Mouse (Mus musculus) ES-E14 (cell line): Measurements from ENCODE around the gene Mettl16. TPM values are rescaled to one million over a fixed set of nuclear protein-coding genes. Genes with fewer than 3 reads are reported as not detected.

Experiments
- DNase-seq: peaks from one replicate; pipeline ENCODE4 v3.0.0-alpha.2; 2013; ENCODE audit warnings: low read depth, low spot score
- H3K27ac ChIP-seq: 2 replicates; pipeline ENCODE4 v1.5.1; 2012; ENCODE audit warnings: low read depth, mild to moderate bottlenecking, low read length, moderate library complexity, mixed read lengths; ENCODE audit not compliant: poor library complexity, insufficient read depth, severe bottlenecking
- H3K36me3 ChIP-seq: 2 replicates; pipeline ENCODE4 v1.6.1; 2012; ENCODE audit warnings: mild to moderate bottlenecking, low read length, moderate library complexity, mixed read lengths; ENCODE audit not compliant: control insufficient read depth, poor library complexity, insufficient read depth, severe bottlenecking
- H3K4me1 ChIP-seq, 2 experiments: fragments of 150-350 bp in 1 of 2; sonication (generic) in 1 of 2; 2 replicates each; pipeline ENCODE4 v1.6.1; 2012; ENCODE audit warnings: low read length in 2 of 2, mild to moderate bottlenecking in 1 of 2, mixed read lengths in 1 of 2; ENCODE audit not compliant: control insufficient read depth in 2 of 2, insufficient read depth in 2 of 2, poor library complexity in 1 of 2
- H3K4me3 ChIP-seq, 2 experiments: fragments of 150-350 bp in 1 of 2; sonication (generic) in 1 of 2; 2 replicates each; pipeline ENCODE4 v1.5.1; 2012; ENCODE audit warnings: low read length in 2 of 2, low read depth in 1 of 2, mild to moderate bottlenecking in 1 of 2, mixed read lengths in 1 of 2; ENCODE audit not compliant: insufficient read depth in 1 of 2, poor library complexity in 1 of 2, severe bottlenecking in 1 of 2
- H3K9ac ChIP-seq: 2 replicates; pipeline ENCODE4 v1.6.1; 2012; ENCODE audit warnings: low read depth, mild to moderate bottlenecking, low read length, mixed read lengths; ENCODE audit not compliant: poor library complexity, insufficient read depth, severe bottlenecking
- H3K9me3 ChIP-seq: fragments of 150-350 bp; sonication (generic); 2 replicates; pipeline ENCODE4 v1.6.1; 2012; ENCODE audit warnings: low read depth, mild to moderate bottlenecking, low read length; ENCODE audit not compliant: control insufficient read depth, insufficient read depth
- CHD2 ChIP-seq: IDR thresholded peaks from 2 replicates; pipeline ENCODE4 v1.6.1; 2014; ENCODE audit warnings: mild to moderate bottlenecking, low read depth, low read length, inconsistent platforms
- HCFC1 ChIP-seq: IDR thresholded peaks from 2 replicates; pipeline ENCODE4 v1.6.1; 2012; ENCODE audit warnings: low read length, inconsistent platforms, borderline replicate concordance; ENCODE audit not compliant: insufficient read depth
- MAFK ChIP-seq: IDR thresholded peaks from 2 replicates; pipeline ENCODE4 v1.6.1; 2014; ENCODE audit warnings: mild to moderate bottlenecking, low read depth, low read length, inconsistent platforms; ENCODE audit not compliant: insufficient read depth
- ZC3H11A ChIP-seq: IDR thresholded peaks from 2 replicates; pipeline ENCODE4 v1.6.1; 2012; ENCODE audit warnings: low read depth, mild to moderate bottlenecking, inconsistent platforms, low read length, borderline replicate concordance
- ZNF384 ChIP-seq: IDR thresholded peaks from 2 replicates; pipeline ENCODE4 v1.6.1; 2012; ENCODE audit warnings: low read depth, low read length, inconsistent platforms
- in situ Hi-C, 2 experiments: fragments of 600-800 bp; cut with MboI; formaldehyde crosslinking; loops; one replicate each; pipeline ENCODE4 v1.15.1; 2025; ENCODE audit warnings: low sequenced_read_pairs in 2 of 2, inconsistent platforms in 1 of 2; ENCODE audit not compliant: unreplicated experiment in 2 of 2
- total RNA-seq: library from RNA; depleted of rRNA; stranded (reverse); fragments of 300-350 nt; gene quantifications from 2 replicates; pipeline ENCODE4 v1.2.3, GENCODE M21; 2012

Gene Mettl16
- total RNA-seq, 1 experiment: 72.7 TPM

- no peak overlapping the region for H3K9ac ChIP-seq
- no peak for TF ChIP-seq CHD2
- no peak for TF ChIP-seq ZC3H11A
- TF ChIP-seq MAFK: no peak
- TF ChIP-seq HCFC1: no peak
- TF ChIP-seq ZNF384: no peak
- peaks cover 9 to 37% of the 10 kb centered on the region in 2 experiments; a peak in 3 of 4 replicates for H3K4me1 ChIP-seq
- no peak for DNase-seq
- H3K9me3 ChIP-seq: no peaks in the 10 kb centered on the region
- no peak overlapping the region for H3K4me3 ChIP-seq
- peaks cover 16% of the 10 kb centered on the region; the same call in 1 of the 2 replicates for H3K36me3 ChIP-seq
- in situ Hi-C loops: no loop called here
- H3K27ac ChIP-seq: no peak overlapping the region; the same call in 1 of the 2 replicates
Measured at GRCm38 (mm10) chr11:74843761-74844160, 73.1 kb downstream of the Mettl16 start.

- Histone ChIP-seq H3K27ac (no peak overlapping the region), H3K36me3 (peaks cover 16% of the 10 kb centered on the region; the same call in 1 of the 2 replicates), H3K9me3 (no peaks in the 10 kb centered on the region), H3K4me3 (no peak overlapping the region), H3K4me1 (peaks cover 5 to 29% of the 10 kb centered on the region in 2 experiments; a peak in 3 of 4 replicates), H3K9ac (no peak overlapping the region)
- no peak for DNase-seq
- TF ChIP-seq HCFC1 (no peak), ZC3H11A (0 out of 2 replicates have a peak, but pooled peaks have one; percentile 6)
- in situ Hi-C loops: no loop called here
Measured at GRCm38 (mm10) chr11:74845784-74846183, 75.2 kb downstream of the Mettl16 start.

- Histone ChIP-seq H3K9ac (no peak overlapping the region), H3K4me1 (peaks cover 0 to 11% of the 10 kb centered on the region in 2 experiments; a peak in 3 of 4 replicates), H3K9me3 (no peaks in the 10 kb centered on the region), H3K4me3 (peak overlapping the region; percentile 17 to 47; a peak in 2 of 4 replicates), H3K27ac (no peak overlapping the region), H3K36me3 (peaks cover 7% of the 10 kb centered on the region; the same call in 1 of the 2 replicates)
- DNase-seq: peak; percentile 89
- TF ChIP-seq ZNF384 (no peak), ZC3H11A (peak; percentile 48; the same call in 1 of the 2 replicates), CHD2 (no peak), HCFC1 (no peak)
- in situ Hi-C loops: no loop called here
Measured at GRCm38 (mm10) chr11:74847919-74848521, 77.4 kb downstream of the Mettl16 start.

GRCm38 (mm10) chr11:74850998-74851661 is 80.5 kb downstream of the Mettl16 start:
- in situ Hi-C loops: no loop called here
- H3K4me1 ChIP-seq: peaks cover 0 to 5% of the 10 kb centered on the region in 2 experiments; a peak in 1 of 4 replicates
- H3K9me3 ChIP-seq: no peaks in the 10 kb centered on the region
- no peak for DNase-seq
- H3K27ac ChIP-seq: no peak overlapping the region
- TF ChIP-seq ZNF384 (no peak), CHD2 (no peak), MAFK (no peak), HCFC1 (no peak), ZC3H11A (no peak)
- peaks cover 6% of the 10 kb centered on the region; the same call in 1 of the 2 replicates for H3K36me3 ChIP-seq
- no peak overlapping the region for H3K4me3 ChIP-seq
- no peak overlapping the region for H3K9ac ChIP-seq
